Mouse (Mus musculus) NIH3T3 (cell line): ENCODE measurements at regions not wholly inside any gene's neighbourhood (a gene's known extent, or its start where the extent isn't known, plus 50 kb on each side); places are given as distances from the start of the nearest gene placed in this dataset.

ENCODE experiments used
- DNase-seq: peaks from one replicate; pipeline ENCODE4 v3.0.0-alpha.2; 2012; ENCODE audit warnings: low read depth

DNA sequence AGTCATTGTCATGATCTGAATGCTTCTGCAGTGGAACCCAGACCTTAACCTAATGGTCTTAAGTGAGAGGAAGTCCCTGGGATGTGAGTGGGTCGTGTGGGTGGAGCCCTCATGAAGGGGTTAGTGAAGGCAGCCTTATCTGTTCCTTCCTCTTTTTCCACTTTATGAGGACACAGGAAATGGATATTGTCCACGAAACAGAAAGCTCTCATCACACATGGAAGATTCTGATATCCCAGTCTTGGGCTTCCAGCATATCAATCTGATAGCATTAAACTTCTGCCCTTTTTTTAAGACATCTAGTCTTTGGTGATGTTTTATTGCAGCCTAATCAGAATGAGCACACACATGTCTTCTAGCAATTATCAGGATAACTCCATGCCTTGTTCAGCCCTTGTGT is 164.0 kb downstream of the Mex3b start:
- DNase-seq = no peak

DNA sequence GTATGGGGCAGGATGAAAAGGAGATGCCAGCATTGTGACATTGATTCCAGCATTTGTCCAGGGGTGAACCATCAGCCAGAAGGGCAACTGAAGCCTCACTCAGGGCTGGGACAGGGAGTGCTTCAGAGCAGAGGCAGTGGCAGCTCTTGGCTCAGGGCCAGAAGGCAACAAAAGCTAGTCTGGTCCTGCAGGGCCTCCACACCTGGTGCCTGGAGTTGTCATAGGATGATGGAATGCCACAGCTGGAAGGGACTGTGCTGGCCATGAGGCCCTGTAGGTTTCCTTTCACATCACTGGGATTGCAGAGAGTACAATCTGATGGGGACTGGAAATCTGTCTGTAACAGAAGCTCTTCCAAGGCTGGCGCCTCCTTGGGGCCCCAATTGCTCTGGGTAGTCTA is 164.9 kb downstream of the Mex3b start:
- DNase-seq = no peak

DNA sequence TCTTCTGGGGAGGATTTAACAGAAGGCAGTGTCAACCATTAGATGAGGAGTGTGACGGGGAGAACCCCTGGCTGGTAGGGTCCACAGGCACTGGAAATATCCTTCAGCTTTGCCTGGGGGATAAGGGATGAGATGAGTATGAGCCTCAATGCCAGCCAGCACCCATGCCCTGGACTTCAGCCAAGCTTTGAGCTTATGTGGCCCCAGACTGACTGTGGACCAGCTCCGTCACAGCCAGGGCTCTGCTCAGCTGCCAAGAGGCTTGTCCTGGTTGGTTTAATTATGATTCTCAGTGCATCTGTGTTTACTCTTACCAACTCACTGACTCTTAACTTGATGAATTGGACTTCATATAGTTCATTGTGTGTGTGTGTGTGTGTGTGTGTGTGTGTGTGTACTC is 165.8 kb downstream of the Mex3b start:
- DNase-seq = no peak

DNA sequence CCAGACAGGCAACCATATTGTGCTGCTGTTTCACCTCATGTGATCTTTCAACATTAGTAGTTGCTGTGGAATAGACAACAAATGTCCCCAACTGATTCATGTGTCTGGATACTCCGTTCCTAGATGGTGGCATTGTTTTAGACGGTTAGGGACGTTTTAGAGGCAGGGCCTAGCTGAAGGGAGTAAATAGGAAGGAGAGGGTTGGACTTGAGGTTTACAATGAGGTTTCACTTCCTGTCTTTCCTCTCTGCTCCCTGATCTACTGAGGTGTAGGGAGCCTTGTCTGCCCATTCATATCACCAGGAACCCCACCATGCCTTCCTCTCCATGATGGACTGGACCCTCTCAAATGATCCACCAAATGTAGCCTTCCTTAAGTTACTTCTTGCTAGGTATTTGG is 168.1 kb downstream of the Mex3b start:
- no peak for DNase-seq

DNA sequence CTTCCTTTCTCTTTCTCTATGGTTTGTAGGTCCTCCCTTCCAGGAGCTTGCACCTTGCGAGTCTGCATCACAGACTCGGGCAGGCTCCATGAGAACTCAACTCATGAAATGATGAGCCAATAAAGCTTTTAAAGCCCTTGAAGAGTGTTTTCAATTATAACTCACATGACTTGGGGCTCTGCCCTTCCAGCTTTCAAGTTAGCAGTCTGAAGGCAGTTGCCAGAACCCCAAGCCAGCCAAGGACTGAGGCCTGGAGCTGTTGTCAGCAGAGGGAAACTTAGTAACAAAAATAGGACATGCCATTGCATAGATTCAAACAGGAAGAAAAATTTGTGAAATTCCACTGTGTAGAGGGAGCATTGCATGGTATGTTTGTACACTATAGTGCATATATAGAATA is 169.3 kb downstream of the Mex3b start:
- peak; percentile 63 for DNase-seq

DNA sequence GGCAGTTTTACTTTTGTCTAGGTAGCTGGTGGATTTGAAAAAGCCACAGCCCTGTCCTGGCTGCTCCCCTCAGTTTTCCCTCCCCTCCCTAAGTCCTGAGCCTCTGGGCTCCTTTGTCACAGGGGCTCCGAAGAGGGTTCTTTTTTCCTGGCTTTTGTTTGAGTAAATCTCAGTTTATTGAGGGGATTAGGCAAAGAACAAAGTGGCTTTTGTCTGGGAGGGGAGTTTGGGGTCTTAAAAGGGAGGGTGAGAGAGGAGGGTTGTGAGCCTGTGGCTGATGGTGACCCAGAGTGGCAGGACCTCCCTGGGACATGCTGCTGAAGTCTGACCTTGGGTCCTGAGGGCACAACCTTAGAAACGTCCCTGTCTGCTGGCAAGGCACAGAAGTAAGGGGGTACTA is 170.0 kb downstream of the Mex3b start:
- DNase-seq = no peak

DNA sequence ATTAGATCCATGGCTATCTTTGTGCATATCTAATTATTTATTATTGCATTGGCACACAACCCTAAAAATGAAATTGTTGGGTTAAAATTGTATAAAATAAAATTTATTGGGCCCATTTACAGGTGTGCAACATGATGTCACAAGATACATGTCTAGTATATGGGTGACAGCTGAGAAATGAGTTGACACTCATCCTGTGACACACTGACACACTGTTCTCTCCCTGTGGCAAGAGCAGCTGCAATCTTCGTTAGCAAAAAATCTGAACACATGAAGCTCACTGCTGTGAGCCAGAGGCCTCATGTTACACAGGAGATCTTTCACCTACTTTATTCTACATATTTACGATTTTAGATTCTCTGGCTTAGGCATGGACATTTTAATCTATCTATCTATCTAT is 170.6 kb downstream of the Mex3b start:
- no peak for DNase-seq

DNA sequence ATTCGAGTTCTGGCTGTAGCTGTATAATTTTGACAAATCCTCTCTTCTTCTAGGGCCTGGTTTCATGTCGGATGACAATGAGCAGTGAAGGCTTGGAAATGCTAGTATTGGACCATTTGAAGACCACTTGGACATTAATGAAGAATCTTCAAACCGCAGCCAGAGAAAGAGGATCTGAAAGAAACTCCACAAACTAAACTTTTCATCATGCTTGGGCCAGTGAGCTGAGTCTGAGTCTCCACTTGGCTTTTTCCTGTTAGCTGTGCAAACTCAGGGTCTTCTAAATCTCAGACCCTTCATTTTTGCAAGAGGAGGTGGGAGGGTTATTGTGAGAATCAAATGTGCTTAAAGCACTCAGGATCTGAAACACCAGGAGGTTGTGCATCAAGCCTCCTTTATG is 176.6 kb downstream of the Mex3b start:
- DNase-seq = no peak

DNA sequence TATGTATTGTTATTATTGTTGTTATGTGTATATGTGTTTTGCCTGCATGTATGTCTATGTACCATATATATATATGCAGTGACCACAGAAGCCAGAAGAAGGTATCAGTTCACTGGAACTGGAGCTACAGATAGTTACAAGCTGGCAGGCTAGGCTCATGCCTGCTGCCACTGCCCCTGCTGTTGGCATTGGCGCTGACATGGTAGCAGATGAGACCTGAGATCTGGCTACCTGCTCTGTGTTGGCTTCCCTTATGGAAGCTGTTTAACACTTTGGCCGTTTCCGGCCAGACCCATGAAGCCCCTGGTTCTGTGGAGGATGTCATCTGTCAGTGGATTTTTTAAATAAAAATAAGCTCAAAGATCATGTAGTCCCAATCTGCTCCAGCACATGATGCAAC is 178.1 kb downstream of the Mex3b start:
- DNase-seq = no peak

DNA sequence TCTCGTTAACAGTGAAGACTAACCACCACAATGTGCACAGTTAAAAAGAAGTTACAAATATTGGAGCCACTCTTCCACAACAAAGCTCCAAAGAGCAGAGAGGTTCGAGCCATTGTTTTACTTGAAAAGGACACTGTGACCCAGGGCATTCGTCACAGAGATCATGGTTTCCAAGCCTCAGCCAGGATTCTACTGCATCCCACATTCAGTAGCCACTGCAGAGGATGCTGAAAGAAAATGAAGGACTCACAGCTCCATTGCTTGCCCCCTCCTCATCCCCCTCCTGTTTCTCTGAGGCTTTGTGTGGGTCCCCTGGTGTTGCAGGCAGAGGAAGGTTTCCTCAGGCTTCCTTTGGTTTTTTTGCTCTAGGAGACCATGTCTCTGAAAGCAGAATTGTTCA is 182.9 kb downstream of the Mex3b start:
- DNase-seq = no peak

DNA sequence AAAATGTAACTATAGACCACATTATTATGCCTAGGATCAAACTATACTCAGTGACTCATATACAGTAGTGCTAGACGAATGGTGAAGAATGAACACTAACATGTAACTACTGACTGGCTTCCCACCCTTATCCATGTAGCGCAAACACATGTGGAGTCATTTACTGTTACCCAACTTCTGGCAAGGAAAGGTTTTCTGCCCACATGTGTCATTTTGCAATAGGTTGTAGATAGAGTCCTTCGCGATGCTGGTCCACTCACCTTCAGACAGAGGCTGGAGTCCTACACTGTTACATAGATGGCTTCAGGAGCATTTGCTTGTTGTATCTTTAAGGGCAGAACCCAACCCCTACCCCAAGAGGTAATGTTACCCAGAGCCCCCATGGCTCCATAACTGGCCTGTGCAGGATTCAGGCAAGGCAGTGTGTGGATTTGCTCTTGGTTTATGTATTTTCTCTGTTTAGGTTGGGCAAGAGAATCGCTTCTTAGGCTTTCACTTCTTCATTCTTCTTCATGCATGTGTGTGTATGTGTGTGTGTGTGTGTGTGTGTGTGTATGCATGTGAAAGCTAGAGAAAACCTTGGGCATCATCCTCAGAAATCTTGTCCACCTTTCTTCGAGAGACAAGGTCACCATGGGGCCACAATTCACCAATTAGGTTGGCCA is 183.8 kb downstream of the Mex3b start:
- no peak for DNase-seq

DNA sequence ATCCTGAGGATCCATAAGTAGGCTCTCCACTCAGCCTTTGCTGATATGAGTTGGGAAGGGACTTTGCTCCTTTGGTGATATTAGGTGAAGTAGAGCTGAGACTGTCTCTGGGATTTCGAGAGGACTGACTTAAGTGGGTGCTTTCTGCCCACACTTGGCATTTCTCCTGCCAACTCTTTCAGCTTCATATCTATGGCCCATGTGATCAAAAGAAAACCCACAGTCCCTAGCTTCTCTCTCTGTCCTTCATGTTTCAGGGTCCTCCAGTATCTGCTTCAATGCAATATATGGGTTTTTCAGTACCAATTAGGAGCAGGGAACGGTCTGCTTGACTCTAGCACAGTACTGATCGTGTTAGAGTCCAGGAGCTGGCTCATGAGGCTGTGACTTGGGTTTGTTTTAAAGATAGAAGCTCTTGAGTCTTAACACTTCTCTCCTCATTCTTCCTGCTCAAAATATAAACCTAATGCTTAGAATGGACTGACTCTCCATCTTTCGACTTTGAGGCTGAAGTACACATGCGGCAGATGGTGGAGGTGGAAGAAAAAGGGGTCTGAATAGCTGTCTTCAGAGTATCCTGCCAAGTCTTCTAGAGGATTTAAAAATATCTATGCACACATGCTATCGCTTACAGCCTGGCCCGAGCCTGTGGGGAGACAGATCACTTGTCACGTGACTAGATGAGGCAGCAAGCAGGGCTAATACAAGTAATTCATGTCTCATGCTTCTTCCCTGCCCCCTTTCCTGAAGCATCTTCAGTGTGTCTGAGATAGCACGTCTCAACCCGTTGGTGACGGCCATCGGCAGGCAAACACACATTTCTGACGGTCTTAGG is 189.2 kb downstream of the Mex3b start:
- no peak for DNase-seq

DNA sequence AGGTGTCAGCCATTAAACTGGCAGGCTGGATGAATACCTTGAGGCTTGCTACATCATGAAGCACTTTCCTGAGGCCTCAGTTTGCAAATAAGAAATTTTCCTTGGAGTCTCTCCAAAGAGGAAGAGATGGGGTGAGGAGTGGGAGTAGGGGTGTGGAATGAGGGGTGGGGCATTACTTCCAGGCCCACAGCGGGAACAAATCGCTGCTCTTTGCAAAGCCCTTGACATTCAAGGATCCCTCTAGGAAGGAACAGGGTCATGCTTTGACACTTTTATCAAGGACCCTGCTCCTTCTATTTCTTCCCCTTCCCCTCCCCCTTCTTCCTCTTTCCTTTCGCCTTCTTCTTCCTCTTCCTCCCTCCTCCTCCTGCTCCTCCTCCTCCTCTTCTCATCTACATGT is 193.2 kb downstream of the Mex3b start:
- DNase-seq = no peak

DNA sequence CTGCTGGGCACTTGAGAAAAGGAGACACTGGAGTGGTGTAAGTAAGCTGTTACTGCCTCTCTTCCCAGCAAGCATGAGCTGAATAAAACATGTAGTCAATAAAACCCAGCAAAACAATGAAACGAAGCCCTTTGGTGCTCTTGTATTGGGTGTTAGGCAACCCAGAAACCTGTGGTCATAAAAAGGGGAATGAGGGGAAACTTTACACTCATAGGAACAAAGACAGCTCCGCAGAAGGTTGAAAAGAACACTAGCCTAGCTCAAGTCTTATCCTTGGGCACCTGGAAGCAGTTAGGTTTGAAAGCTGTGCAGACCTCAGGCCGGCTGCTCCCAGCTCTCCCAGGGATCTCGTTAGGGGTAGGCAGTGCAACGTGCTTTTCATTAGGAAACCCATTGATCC is 193.6 kb downstream of the Mex3b start:
- no peak for DNase-seq

DNA sequence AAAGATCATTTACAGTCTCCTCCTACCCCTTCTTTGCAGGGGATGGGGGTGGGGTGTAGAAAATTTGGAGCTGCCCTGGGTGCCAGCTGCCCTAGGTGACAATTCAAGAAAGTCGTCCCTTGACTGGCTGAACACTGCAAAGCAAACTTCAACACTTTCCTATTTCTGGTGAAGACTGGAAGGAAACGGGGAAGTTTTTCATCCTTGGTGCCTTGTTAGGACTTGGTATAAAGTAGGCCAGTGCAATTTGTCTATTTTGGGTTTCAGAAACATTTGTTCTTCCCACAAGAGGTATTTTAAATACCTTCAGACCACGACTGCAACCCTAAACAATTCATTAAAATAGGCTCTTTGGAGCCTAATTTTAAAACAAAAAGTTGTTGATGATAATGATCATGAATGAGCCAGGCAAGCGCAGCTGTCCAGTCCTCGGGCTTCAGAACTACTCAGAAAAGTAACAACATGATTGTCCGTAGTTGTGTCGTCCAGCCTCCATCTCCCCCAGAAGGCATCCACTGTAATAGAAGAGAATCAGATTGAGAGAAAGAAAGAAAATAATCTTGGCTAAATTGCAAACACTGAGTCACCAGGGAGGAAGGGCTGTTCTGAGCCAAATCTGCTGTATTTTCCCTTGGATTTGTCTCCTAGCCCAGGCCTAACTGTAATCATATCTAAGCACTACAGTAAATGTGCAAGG is 194.2 kb downstream of the Mex3b start:
- peak; percentile 34 for DNase-seq

DNA sequence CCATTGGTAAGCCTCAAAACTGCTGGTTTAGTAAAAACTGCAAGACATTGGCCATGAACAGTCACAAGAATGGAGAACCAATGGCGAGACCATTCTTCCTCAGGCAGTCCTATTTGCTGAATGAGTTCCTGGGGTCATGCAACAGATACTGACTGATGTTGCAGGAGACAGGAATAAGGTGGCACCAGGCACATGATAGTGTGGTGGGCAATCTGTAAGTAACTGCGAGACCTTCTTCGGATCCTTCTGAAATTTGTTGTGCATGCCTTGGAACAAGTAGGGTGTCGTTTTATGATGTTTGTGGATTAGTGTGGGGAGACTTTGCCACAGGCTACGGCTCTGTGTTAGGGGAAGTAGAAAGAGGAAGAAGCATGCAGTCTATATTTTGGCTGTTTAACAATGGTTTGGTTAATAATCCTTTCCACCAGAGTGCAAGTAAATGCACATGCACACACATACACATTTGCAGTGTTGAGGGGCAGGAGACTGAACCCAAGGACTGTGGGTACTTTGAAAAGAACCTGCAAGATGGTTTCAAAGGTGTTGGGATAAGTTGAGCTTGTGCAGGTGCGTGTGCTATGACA is 194.9 kb downstream of the Mex3b start:
- no peak for DNase-seq

DNA sequence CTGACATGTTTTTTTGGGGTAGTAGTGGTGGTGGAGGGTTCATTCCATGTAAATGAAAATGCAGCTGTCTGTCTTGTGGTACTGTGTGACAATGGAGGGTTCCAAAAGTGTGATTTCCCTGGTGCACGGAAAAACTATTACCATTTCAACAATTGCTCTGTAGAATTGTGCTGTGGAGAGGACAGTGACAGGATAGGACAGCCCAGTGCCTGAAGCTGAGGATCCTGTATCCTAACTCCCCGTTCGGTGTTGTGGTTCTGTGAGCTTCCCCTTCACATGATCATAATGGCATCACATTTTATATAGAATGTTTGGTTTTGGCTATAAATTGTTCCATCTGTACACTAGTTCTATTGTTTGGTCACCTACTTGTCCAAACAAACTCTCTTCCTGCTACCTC is 196.4 kb downstream of the Mex3b start:
- DNase-seq = no peak

DNA sequence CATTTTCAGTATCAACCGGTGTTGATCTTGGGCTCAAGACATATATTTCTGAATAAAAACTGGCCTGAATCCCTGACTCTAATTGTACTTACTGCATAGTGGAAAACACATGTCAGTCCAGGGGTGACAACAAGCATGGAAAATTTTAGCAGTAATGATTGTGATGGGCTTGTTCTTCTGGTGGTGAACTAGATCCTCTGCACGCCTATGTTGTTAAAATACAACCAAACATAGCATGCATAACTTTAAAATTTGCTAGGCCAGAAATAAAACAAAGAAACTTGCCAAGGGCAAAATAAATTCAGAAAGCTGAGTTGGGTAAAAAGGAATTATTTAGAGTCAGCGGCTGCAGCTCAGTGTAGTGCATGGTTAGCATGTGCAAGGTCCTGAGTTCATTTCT is 198.2 kb downstream of the Mex3b start:
- no peak for DNase-seq

DNA sequence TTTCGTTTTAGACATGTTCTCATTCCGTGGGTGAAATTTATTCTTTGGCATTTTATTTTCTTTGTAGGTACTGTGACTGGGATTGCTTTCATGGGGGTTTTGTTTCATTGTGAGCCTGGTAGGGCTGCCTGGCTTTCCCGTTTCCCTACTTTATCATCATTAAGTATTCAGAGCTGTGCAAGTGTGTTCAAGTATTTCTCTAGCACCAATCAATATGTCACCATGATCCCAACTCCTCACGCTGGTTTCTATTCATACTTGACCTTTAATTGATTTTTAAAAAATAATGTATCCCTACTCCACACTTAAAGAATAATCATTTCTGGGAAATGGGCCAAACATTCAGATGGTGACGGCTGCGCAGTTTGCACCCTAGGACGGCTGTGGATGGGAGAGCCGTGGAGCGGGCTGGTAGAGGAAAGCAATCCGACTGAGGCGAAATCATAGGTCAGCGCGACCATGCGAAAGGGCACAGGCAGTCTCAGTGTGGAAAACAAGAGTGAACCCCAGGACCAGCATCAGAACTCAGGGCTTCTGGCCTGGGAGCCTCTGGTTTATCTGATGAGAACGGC is 207.4 kb downstream of the Mex3b start:
- DNase-seq = no peak

DNA sequence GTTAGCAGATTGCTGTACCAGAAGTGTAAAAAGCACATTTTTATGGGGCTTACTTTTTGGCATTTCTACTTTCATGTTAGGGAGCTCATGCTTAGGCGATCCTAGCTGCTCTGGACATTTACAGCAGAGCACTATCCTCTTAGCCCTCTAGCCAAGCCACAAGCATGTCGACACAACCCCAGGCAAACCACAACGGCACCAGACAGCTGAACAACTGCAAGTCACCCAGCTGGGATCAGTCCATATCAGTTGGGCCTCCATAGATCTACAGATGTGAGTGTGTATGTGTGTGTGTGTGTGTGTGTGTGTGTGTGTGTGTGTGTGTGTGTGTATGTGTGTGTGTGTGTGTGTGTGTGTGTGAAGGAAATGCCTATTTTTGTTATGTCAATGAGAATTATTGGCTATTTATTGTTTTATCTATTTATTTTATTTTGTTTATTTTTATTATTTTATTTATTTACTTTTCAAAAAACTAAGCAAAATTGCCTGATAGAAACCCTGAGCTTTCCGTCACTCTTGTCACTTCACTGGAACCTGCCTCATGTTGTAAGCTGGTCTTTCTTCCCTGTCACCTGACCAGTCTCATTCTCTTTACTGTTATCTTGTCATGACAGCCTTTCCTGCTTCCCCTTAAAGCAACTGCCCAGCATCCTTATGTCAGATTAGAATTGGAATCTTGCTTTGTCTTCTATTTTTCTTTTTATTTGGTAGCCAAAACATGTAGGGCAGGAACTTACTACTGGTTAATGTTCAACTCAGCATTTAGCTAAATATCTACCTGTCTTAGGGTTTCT is 208.2 kb downstream of the Mex3b start:
- DNase-seq = peak; percentile 4

DNA sequence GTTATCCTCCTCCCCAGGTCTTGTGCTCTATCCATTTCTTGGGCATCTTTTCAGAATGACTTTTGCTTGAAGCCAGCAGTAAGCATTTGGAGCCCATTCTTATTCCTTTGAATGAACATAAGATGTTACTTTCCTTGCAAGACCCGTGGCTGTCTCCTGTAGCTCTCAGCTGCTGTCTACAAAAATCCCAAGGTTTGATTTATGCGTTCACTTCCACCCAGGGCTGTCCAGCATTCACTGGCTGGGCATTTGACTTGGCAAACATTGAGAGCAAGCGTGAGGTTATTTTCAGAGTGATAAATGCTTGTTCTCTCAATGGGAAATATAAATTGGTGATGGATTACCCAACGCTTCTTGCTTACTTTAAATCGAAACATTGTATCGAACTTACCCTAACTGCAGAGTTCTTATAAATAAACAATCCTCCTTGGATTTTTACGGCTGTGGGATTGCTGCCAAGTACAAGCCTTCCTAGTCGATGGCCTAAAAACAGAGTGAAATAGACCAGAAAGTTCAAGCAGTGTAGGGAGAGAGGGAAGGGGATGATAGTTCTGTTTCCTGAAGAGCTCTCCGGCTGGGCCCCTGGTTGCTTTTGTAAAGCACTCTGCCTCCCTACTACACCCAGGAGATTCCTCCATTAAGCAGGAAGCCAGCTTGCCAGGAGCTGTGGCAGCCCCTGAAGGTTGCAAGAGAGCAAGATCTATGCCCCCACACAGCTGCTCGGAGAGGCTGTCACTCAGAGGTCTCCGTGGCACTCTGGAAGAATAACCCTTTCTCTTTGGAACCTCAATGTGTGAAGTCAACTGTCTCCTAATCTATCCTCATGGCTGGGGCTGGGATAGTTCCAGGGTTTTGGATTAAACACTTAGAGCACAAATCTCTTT is 210.1 kb downstream of the Mex3b start:
- peak; percentile 49 for DNase-seq
